8 mouse cellular contexts compared by ENCODE assay signal in the genomic region with DNA sequence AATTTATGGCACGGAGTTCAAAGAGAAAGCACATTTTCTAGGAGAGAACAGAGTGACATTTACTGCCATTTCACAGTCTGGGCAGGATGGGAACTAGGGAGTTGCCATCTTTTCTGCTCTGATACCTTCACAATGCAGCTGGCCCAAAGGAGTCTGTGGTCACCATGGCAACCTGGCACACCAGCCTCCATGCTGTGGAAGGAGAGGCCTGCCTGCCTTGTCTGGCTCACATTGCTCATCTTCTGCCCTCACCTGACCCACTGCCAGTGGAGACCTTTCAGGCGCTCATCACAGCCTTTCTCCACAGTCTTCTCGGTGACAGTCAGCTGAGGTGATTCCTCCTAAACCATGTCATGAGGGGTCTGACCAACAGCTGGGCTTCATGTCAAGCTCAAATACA.
DNase-seq lines count a peak whose midpoint lies in the region.

No protein-coding gene starts in this region.

- intact Hi-C loops in left cerebral cortex, postnatal 25 days (cut with DNase I), result no loop called here

- DNase-seq in adrenal gland, adult (ENCODE audit: inconsistent age in 2 of 2, low spot score in 1 of 2), result peak; percentile 22 to 51
- DNase-seq in adrenal gland, adult 18-20 months (ENCODE audit: low spot score in 2 of 2), result no peak
- peak; percentile 16 for DNase-seq in cerebellum, adult 8-10 months
- DNase-seq in frontal cortex, postnatal 14 days (ENCODE audit: low spot score in 2 of 2), result peak; percentile 52 to 60
- DNase-seq in left cerebral cortex, postnatal 25 days (ENCODE audit: low spot score in 2 of 2), result peak; percentile 59 to 83
- peak; percentile 14 for DNase-seq in retina, postnatal 7 days (ENCODE audit: low read depth, low spot score)
- DNase-seq in adipocyte (ENCODE audit: low spot score), result no peak
- no peak for DNase-seq in lung, postnatal 10 days

Comparison
In these comparisons a context has a peak if more than half of its experiments do, and no peak if none do; other contexts are left out.
1. DNase-seq: peak in adrenal gland, adult (2 of 2), cerebellum, adult 8-10 months (single experiment), frontal cortex, postnatal 14 days (2 of 2), left cerebral cortex, postnatal 25 days (2 of 2) and retina, postnatal 7 days (single experiment); none in adrenal gland, adult 18-20 months (0 of 2), adipocyte (single experiment) and lung, postnatal 10 days (single experiment).